Mouse (Mus musculus): Measurements from ENCODE around the gene Opa3.
A peak's percentile ranks its signal among the peaks of the same experiment; 100 is the strongest.

The Opa3 gene

DNA sequence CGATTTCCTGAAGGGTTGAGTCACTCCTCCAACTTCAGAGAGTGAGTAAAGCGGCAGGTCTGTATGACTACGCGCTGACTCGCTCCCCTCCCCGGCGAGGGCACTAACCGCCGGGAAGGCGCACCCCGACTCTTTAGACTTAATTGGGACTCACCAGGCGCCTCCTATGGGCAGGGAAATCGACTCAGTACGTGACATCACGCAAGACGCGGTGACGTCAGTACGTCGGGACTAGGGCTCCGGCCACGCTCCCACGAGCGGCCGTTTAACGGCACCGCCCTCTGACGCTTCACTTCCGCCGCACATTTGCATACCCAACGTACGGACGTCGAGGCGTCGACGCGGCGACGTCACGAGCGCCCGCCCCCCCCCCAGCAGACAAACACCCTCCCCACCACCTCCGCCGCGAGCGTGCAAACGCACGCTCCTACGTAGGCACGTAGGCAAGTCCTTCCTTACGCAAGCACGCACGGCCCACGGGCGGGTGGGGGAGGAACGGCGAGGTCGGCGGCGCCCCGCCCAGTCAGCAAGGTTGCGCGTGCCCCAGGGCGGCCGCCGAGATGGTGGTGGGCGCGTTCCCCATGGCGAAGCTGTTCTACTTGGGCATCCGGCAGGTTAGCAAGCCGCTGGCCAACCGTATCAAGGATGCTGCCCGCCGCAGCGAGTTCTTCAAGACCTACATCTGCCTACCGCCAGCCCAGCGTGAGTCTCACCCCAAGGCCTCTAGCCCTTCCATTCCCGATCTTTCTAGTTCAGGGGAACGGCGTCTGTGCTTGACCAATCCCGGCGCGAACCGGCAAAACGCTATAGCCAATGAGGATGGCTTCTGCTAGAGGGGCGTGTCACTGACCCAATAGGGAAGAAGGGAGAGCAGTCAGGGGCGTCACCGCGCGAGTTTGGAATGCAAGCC lies at the start of gene Opa3:
TSS of gene Opa3 (plus strand) at position 452 of the 910 bp plus-strand sequence.
- peak; percentile 99 for DNase-seq (ENCODE audit: extremely low read depth, low read depth)

GRCm38 (mm10) chr7:19178443-19179092 lies 49.6 kb upstream of the Opa3 start:
- DNase-seq (ENCODE audit: extremely low read depth, low read depth) = peak; percentile 63

DNA sequence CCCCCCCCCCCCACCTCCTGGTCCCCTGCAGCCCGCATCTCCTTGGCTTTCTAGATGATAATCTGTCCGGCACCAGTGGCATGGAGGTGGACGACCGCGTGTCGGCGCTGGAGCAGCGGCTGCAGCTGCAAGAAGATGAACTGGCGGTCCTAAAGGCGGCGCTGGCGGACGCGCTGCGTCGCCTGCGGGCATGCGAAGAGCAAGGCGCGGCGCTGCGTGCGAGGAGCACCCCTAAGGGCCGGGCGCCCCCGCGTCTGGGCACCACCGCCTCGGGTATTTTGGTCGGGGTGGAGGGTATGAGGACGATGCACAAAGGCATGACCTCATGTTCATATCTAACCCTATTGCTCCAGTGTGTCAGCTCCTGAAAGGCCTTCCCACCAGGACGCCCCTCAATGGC lies 49.0 kb upstream of the Opa3 start:
- no peak for DNase-seq (ENCODE audit: extremely low read depth, low read depth)

- DNase-seq (ENCODE audit: extremely low read depth, low read depth) = no peak
These were observed 48.2 kb upstream of the Opa3 start for GRCm38 (mm10) chr7:19179936-19180335.

GRCm38 (mm10) chr7:19180862-19181429 lies 47.2 kb upstream of the Opa3 start:
- peak; percentile 75 for DNase-seq (ENCODE audit: extremely low read depth, low read depth)

DNA sequence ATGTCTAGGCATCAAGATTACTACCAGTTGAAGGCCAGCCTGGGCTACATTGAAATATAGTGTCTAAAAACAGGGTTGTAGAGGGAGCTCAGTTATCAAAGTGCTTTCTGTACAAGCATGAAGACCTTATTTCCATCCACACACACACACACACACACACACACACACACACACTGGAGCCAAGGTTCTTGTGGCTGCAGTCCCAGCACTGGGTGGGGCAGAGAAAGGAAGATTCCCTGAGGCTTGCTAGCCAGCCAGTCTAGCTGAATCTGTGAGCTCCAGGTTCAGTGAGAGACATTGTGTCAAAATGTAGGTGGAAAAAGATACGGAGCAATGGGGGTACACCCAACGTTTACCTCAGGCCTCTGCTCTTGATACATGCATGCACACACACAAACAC lies 43.9 kb upstream of the Opa3 start:
- DNase-seq (ENCODE audit: extremely low read depth, low read depth) = no peak

- no peak for DNase-seq (ENCODE audit: extremely low read depth, low read depth)
These were observed 43.4 kb upstream of the Opa3 start for GRCm38 (mm10) chr7:19184758-19185157.

DNA sequence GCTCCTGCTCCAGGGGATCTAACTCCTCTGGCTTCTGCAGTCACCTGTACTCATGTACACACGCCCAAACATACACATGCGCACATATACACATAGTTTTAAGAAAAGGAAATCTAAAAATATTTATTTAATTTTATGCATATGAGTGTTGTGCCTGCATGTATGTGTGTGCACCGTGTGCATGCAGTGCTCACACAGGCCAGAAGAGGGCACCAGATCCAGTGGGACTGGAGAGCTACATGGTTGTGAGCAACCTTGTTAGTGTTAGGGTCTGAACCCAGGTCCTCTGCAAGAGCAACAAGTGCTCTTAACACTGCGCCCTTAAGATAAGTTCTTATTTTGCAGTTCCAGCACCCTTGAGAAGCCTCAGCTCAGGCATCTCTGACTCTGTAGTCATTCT lies 33.5 kb upstream of the Opa3 start:
- DNase-seq (ENCODE audit: extremely low read depth, low read depth) = no peak

DNA sequence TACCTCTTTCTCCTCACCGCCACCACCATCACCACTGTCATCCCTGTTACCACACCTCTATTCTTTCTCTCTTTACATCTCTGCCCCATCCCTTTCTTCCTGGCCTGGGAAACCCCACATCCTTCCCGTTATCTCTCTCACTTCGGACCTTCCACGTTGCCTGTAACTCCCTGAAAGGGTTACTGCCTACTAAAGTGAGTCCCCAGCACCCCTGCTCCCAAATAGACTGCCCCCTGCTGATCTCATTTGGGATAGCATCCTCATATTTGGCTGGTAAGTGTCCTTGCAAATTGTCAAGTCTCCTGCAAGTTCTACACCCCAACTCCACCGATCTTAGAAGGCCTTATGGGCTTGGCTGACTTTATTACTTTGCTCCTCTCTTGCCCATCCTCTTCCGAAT lies 31.5 kb upstream of the Opa3 start:
- no peak for DNase-seq (ENCODE audit: extremely low read depth, low read depth)

DNA sequence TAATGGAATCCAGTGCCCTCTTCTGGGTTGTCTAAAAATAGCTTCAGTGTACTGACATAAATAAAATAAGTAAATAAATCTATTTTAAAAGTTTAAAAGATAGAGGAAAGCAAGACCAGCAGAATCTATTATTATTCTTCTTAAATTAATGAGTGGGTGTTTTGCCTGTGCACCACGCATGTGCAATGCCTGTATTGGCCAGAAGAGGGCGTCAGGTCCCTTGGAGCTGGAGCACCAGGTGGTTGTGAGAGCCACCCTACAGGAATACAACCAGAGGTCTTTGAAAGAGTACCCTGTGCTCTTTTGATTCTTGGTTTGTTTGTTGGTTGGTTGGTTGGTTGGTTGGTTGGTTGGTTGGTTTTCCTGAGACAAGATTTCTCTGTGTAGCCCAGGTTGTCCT lies 30.1 kb upstream of the Opa3 start:
- DNase-seq (ENCODE audit: extremely low read depth, low read depth) = no peak

GRCm38 (mm10) chr7:19201660-19202059 lies 26.5 kb upstream of the Opa3 start:
- DNase-seq (ENCODE audit: extremely low read depth, low read depth) = no peak

DNA sequence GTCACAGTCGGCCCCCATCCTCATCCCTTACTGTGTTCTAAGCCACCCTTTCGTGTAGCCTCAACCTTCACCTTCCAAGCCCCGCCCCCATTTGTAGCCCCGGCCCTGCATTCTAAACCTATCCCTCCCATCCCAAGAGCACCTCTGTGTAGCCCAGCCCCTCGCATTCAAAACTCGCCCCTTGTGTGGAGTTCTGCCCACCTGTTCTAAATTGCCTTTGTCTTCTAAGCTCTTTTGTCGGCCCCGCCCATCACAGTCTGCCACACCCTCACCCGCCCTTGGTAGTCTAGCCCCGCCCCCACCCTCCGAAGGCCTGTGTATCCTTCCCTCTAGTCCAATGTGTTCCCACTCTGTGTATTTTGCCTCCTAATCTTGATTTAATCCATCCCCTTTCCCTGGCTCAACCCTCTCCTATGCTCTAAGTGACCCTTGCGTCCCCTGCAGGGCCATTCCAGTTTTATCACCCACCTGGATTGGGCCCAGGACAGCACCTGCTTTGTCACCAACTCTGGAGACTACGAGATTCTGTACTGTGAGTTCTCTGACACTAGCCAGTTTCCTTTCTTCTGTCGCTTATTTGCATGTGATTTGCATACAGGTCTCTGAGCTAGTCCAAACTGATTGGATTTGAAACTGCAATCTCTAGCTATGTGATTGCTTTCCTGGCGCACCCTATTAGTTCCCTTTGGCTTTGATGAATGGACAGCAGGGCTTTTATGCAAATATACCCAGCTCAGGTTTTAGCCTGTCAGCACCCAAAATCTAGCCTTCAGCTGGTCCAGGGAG lies 25.9 kb upstream of the Opa3 start:
- DNase-seq (ENCODE audit: extremely low read depth, low read depth) = no peak

DNA sequence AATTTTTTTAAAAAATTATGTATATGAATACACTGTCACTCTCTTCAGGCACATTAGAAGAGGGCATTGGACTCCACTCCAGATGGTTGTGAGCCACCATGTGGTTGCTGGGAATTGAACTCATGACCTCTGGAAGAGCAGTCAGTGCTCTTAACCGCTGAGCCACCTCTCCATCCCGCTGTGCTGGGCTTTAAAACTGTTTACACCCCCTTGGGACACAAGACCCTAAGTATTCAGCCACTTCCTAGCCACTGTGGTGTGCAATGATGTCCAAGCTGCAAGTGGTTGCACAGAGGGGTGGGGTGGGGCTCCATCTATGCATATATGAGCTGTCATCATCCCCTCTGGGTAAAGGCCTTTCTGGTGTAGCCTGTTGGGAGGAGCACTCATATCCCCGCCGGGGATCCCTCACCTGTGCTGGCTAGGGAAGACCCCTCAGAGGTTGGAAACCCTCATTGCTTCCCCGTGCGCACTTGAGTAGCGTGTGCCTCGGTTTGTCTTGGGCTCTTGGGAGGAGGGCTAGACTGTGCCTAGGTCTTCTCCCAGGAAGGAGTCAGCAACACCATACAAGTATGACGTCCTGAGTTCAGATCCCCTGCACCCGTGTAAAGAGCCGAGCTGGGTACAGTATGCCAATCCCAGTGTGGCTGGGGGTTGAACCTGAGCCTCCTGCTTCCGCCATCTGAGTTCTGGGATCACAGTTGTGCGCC lies 19.8 kb upstream of the Opa3 start:
- DNase-seq (ENCODE audit: extremely low read depth, low read depth) = no peak

GRCm38 (mm10) chr7:19208944-19209472 lies 19.1 kb upstream of the Opa3 start:
- DNase-seq (ENCODE audit: extremely low read depth, low read depth) = no peak

- no peak for DNase-seq (ENCODE audit: extremely low read depth, low read depth)
These were observed 18.6 kb upstream of the Opa3 start for GRCm38 (mm10) chr7:19209494-19209893.

DNA sequence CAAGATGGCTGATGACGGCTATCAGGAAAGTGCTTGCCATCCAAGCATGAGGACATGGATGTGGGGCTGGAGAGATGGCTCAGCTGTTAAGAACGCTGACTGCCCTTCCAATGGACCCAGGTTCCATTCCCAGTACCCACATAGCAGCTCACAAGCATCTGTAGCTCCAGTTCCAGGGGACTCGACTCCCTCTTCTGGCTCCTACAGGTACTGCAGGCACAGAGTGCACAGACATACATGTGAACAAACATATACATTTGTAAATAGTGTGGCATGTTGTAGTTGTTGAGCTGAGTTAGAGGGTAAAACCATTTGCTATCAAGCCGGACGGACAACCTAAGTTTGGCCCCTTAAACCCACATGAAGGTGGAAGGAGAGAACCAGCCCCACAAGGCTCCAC lies 18.1 kb upstream of the Opa3 start:
- DNase-seq (ENCODE audit: extremely low read depth, low read depth) = no peak

- DNase-seq (ENCODE audit: extremely low read depth, low read depth) = no peak
These were observed 17.0 kb upstream of the Opa3 start for GRCm38 (mm10) chr7:19211041-19211675.

DNA sequence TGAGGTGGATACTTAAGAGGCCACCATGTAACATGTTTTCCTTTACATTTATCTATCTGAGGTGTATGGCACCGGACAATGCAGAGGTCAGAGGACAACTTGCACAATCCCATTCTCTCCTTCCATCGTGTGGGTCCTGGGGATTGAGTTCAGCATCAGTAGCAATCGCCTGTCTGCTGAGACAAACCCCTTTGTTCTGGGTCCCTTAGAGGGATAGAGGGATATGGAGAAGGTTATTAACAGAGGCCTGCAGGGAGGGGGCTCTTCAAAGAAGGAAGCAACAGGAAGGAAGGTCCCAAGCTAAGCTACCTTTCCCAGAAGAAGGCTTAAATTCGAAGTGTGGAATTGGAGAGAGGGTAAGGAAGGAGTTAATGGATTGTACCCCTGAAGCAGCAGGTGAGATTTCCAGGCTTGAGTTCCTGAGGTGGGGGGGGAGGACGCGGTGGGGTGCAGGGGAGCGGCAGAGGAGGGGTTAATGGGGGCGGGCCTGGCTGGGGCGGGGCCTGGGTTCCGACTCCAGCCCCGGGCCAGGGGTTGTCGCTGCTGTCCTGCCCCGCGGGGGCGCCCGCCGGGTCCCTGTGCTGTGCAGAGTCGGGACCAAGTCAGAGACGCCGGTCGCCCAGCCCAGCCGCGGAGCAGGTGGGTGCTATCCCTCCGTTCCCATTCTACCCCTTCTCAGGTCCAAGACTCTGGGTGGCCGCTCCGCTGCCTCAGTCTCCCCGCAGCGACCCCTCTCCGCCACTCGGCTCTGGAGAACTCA lies 16.0 kb upstream of the Opa3 start, which contains the start of gene Gpr4:
TSS of gene Gpr4 (plus strand) at position 543 of the 760 bp plus-strand sequence.
- no peak for DNase-seq (ENCODE audit: extremely low read depth, low read depth)

DNA sequence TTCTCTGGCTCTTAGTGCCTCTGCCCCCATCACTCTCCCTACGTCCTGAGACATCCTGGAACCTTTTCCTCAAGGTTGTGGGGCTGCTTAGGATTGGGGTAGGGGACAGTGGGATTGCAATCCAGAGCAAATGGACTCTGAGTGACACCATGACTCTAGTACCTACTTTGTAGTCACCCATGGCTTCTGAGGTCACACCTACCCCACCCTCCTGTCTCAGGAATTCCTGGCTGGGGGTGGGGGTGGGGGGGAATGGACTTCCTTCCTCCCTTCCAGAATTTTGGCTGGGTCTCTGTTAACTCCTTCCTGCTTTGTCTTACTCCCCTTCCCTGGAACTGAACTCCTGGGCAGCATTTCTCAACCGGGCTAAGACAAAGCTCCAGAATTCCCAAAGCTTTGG lies 14.7 kb upstream of the Opa3 start:
- DNase-seq (ENCODE audit: extremely low read depth, low read depth) = no peak
